24 mouse cellular contexts compared by ENCODE assay signal in genomic region chr3:138530578-138531478, GRCm38 (mm10). TPM values are rescaled to one million over a fixed set of nuclear protein-coding genes. Genes with fewer than 3 reads are reported as not detected.
DNase-seq lines count a peak whose midpoint lies in the region; ATAC-seq and TF ChIP-seq lines count a peak whose summit lies in the region.
"Had no signal": no experiment of that assay in that cellular context is flagged by ENCODE, and none has a peak within 500 bp of the region (broad histone marks: within the 10 kb centered on the region; RNA-seq: fewer than 3 reads in every experiment).

No protein-coding gene starts in this region.

- no peak overlapping the region for H3K27ac ChIP-seq in kidney, embryonic 14.5 days (ENCODE audit: low read depth, low read length)
- peak overlapping the region; percentile 36 for H3K27ac ChIP-seq in bone marrow macrophage, adult 2 months (ENCODE audit: insufficient read depth, low read depth, low read length)
- H3K27ac ChIP-seq in liver, postnatal 0 days (ENCODE audit: low read depth): peak overlapping the region; percentile 51
- H3K27ac ChIP-seq: hindbrain, embryonic 13.5 days; left cerebral cortex, adult 2 months; limb, embryonic 10.5 days; midbrain, embryonic 13.5 days; neural tube, embryonic 13.5 days had no signal

- 0 out of 2 replicates have a peak overlapping the region, but pooled peaks have one; percentile 5 for H3K4me2 ChIP-seq in kidney, embryonic 14.5 days (replicated peaks; ENCODE audit: low read depth, low read length)
- peak overlapping the region; percentile 44; the same call in 1 of the 2 replicates for H3K4me2 ChIP-seq in liver, postnatal 0 days (ENCODE audit: low read depth, low read length)
- H3K4me2 ChIP-seq: hindbrain, embryonic 13.5 days; midbrain, embryonic 13.5 days; neural tube, embryonic 13.5 days had no signal

- H3K27me3 ChIP-seq in kidney, embryonic 14.5 days (ENCODE audit: control insufficient read depth, insufficient read depth, low read length): no peaks in the 10 kb centered on the region
- no peaks in the 10 kb centered on the region for H3K27me3 ChIP-seq in G1E (ENCODE audit: insufficient read depth, low read length)
- no peaks in the 10 kb centered on the region for H3K27me3 ChIP-seq in liver, postnatal 0 days (ENCODE audit: insufficient read depth, low read length)
- H3K27me3 ChIP-seq: hindbrain, embryonic 13.5 days; neural tube, embryonic 13.5 days had no signal

- no peak for TF ChIP-seq EP300 in liver, postnatal 0 days (IDR thresholded peaks at IDR 0.05; ENCODE audit: low read depth)

- no peak overlapping the region for H3K4me3 ChIP-seq in kidney, embryonic 14.5 days (ENCODE audit: low read length)
- H3K4me3 ChIP-seq in G1E (ENCODE audit: low read depth, low read length): peak overlapping the region; percentile 67; the same call in 1 of the 2 replicates
- no peak overlapping the region for H3K4me3 ChIP-seq in bone marrow macrophage, adult 2 months (ENCODE audit: insufficient read depth, low read length)
- H3K4me3 ChIP-seq in liver, postnatal 0 days (ENCODE audit: low read depth, low read length): no peak overlapping the region
- H3K4me3 ChIP-seq: hindbrain, embryonic 13.5 days; left cerebral cortex, adult 2 months; limb, embryonic 10.5 days; midbrain, embryonic 13.5 days; neural tube, embryonic 13.5 days had no signal

- peaks cover 28% of the 10 kb centered on the region for H3K4me1 ChIP-seq in kidney, embryonic 14.5 days (ENCODE audit: control insufficient read depth, insufficient read depth, low read length)
- peaks cover 55% of the 10 kb centered on the region for H3K4me1 ChIP-seq in G1E (ENCODE audit: insufficient read depth, low read depth, low read length)
- H3K4me1 ChIP-seq in bone marrow macrophage, adult 2 months (ENCODE audit: control insufficient read depth, insufficient read depth, low read length): peaks cover 28% of the 10 kb centered on the region
- peaks cover 46% of the 10 kb centered on the region for H3K4me1 ChIP-seq in liver, postnatal 0 days (ENCODE audit: insufficient read depth)

- no peak overlapping the region for H3K9ac ChIP-seq in kidney, embryonic 14.5 days (ENCODE audit: low read depth, low read length)
- H3K9ac ChIP-seq in liver, postnatal 0 days (replicated peaks): peak overlapping the region; percentile 7; the same call in 1 of the 2 replicates
- H3K9ac ChIP-seq: hindbrain, embryonic 13.5 days; midbrain, embryonic 13.5 days; neural tube, embryonic 13.5 days had no signal

- ATAC-seq in kidney, embryonic 14.5 days (ENCODE audit: low FRiP score, low TSS enrichment): no peak
- ATAC-seq in G1E (ENCODE audit: extremely low read depth, insufficient number of reproducible peaks, low FRiP score, poor library complexity, severe bottlenecking): no peak
- no peak for ATAC-seq in liver, postnatal 0 days
- no peak for ATAC-seq in activated CD4-positive, CD25-positive, alpha-beta regulatory T cell, adult 4 months
- ATAC-seq: midbrain, embryonic 13.5 days had no signal

- no peaks in the 10 kb centered on the region for H3K36me3 ChIP-seq in kidney, embryonic 14.5 days (ENCODE audit: control insufficient read depth, insufficient read depth, low read length)
- peaks cover 22% of the 10 kb centered on the region for H3K36me3 ChIP-seq in G1E (replicated peaks)
- H3K36me3 ChIP-seq in liver, postnatal 0 days (replicated peaks; ENCODE audit: insufficient read depth, low read length): no peaks in the 10 kb centered on the region
- H3K36me3 ChIP-seq: midbrain, embryonic 13.5 days; neural tube, embryonic 13.5 days had no signal

- H3K9me3 ChIP-seq in kidney, embryonic 14.5 days (ENCODE audit: control insufficient read depth, low read length): no peaks in the 10 kb centered on the region
- no peaks in the 10 kb centered on the region for H3K9me3 ChIP-seq in G1E (replicated peaks)
- no peaks in the 10 kb centered on the region for H3K9me3 ChIP-seq in liver, postnatal 0 days (ENCODE audit: low read length)
- H3K9me3 ChIP-seq: hindbrain, embryonic 13.5 days; limb, embryonic 10.5 days; midbrain, embryonic 13.5 days; neural tube, embryonic 13.5 days had no signal

- no peak for TF ChIP-seq POLR2A in bone marrow macrophage, adult 2 months (IDR thresholded peaks at IDR 0.05; ENCODE audit: borderline replicate concordance, low read depth, low read length)

- no peak for DNase-seq in kidney, postnatal 14 days
- DNase-seq in G1E (ENCODE audit: low spot score): no peak
- no peak for DNase-seq in liver, postnatal 0 days
- DNase-seq in frontal cortex, postnatal 14 days (ENCODE audit: low spot score in 2 of 2): no peak
- no peak for DNase-seq in spleen, postnatal 4 days (ENCODE audit: low spot score in 2 of 2)
- DNase-seq: adrenal gland, postnatal 36 days; cerebellum, adult 2 months; cerebellum, postnatal 36 days; gastrocnemius, postnatal 14 days; heart, postnatal 10 days; kidney, adult 11 months; kidney, postnatal 25 days; lung, adult 2 months; lung, postnatal 4 days; thymus, adult 18-20 months; thymus, postnatal 4 days had no signal

- TF ChIP-seq CTCF in G1E (IDR thresholded peaks at IDR 0.05; ENCODE audit: low read depth, low read length): no peak
- no peak for TF ChIP-seq CTCF in bone marrow macrophage, adult 2 months (IDR thresholded peaks at IDR 0.05; ENCODE audit: low read depth, low read length)
- TF ChIP-seq CTCF in liver, postnatal 0 days (IDR thresholded peaks at IDR 0.05; ENCODE audit: low read depth): no peak

- WGBS in kidney, embryonic 14.5 days: 83% methylated on average over 8 of the region's 8 CpGs
- WGBS in liver, postnatal 0 days (ENCODE audit: insufficient replicate concordance): 46% methylated on average over 8 of the region's 8 CpGs

RNA-seq across cellular contexts. Expression of gene Eif4e, which starts 4.8 kb away (rescaled TPM):
- polyA plus RNA-seq in kidney, embryonic 14.5 days (2014; fragmentation: Nextera tagmentation; extraction: Ambion mirVana): 417 and 426 TPM in 2 replicates
- total RNA-seq in G1E (2014; fragmentation: Nextera tagmentation) (584 and 634 TPM in 2 replicates), G1E (2017) (173 and 248 TPM in 2 replicates)
- 13.2 and 21.2 TPM in 2 replicates for polyA plus RNA-seq in G1E (2012)
- polyA plus RNA-seq in bone marrow macrophage, adult 2 months (2012; ENCODE audit: insufficient read depth, insufficient read length, missing spikeins): 92.7 and 102 TPM in 2 replicates
- polyA plus RNA-seq in liver, postnatal 0 days (2015; fragmentation: Nextera tagmentation; extraction: Ambion mirVana): 93.7 and 98.3 TPM in 2 replicates
- 100 to 1,000 TPM; 246 to 346 TPM for polyA plus RNA-seq in activated CD4-positive, CD25-positive, alpha-beta regulatory T cell, adult 4 months (2017; shearing (Covaris generic))

RNA-seq across cellular contexts. Expression of gene Metap1, which starts 41.5 kb away (rescaled TPM):
- 35.3 and 54.0 TPM in 2 replicates for polyA plus RNA-seq in kidney, embryonic 14.5 days (2014; fragmentation: Nextera tagmentation; extraction: Ambion mirVana)
- total RNA-seq in G1E (2014; fragmentation: Nextera tagmentation): 61.8 and 67.3 TPM in 2 replicates
- 63.0 and 66.3 TPM in 2 replicates for total RNA-seq in G1E (2017)
- polyA plus RNA-seq in G1E (2012): 24.3 and 29.3 TPM in 2 replicates
- polyA plus RNA-seq in bone marrow macrophage, adult 2 months (2012; ENCODE audit: insufficient read depth, insufficient read length, missing spikeins): 22.6 and 33.7 TPM in 2 replicates
- 17.3 and 17.4 TPM in 2 replicates for polyA plus RNA-seq in liver, postnatal 0 days (2015; fragmentation: Nextera tagmentation; extraction: Ambion mirVana)
- 10 to 100 TPM; 32.0 to 33.3 TPM for polyA plus RNA-seq in activated CD4-positive, CD25-positive, alpha-beta regulatory T cell, adult 4 months (2017; shearing (Covaris generic))
